Mouse (Mus musculus) forebrain, embryonic 15.5 days (tissue): ENCODE measurements around the gene Upk1b. TPM values are rescaled to one million over a fixed set of nuclear protein-coding genes. Genes with fewer than 3 reads are reported as not detected.
A peak's percentile ranks its signal among the peaks of the same experiment; 100 is the strongest.

Source experiments
- ATAC-seq: fragments of 200-750 bp; cut with Nextera tagmentation; replicated peaks from 2 replicates; pipeline ENCODE4 v1.8.0; 2017; ENCODE audit warnings: mild to moderate bottlenecking, moderate TSS enrichment, moderate library complexity
- H3K27ac ChIP-seq: fragments of 300-500 bp; sonication (generic); replicated peaks from 2 replicates; pipeline ENCODE4 v1.5.1; 2015; ENCODE audit warnings: mild to moderate bottlenecking, inconsistent platforms
- H3K27me3 ChIP-seq: fragments of 300-500 bp; sonication (generic); 2 replicates; pipeline ENCODE4 v1.6.1; 2015; ENCODE audit warnings: inconsistent platforms
- H3K36me3 ChIP-seq: fragments of 300-500 bp; sonication (generic); 2 replicates; pipeline ENCODE4 v1.6.1; 2015; ENCODE audit warnings: mild to moderate bottlenecking, inconsistent platforms
- H3K4me1 ChIP-seq: fragments of 300-500 bp; sonication (generic); 2 replicates; pipeline ENCODE4 v1.6.1; 2015; ENCODE audit warnings: inconsistent platforms
- H3K4me2 ChIP-seq: fragments of 300-500 bp; sonication (generic); replicated peaks from 2 replicates; pipeline ENCODE4 v1.6.1; 2015; ENCODE audit warnings: mild to moderate bottlenecking, inconsistent platforms
- H3K4me3 ChIP-seq: fragments of 300-500 bp; sonication (generic); 2 replicates; pipeline ENCODE4 v1.5.1; 2015; ENCODE audit warnings: mild to moderate bottlenecking, inconsistent platforms
- H3K9ac ChIP-seq: fragments of 300-500 bp; sonication (generic); replicated peaks from 2 replicates; pipeline ENCODE4 v1.6.1; 2015; ENCODE audit warnings: mild to moderate bottlenecking, inconsistent platforms
- H3K9me3 ChIP-seq: fragments of 300-500 bp; sonication (generic); 2 replicates; pipeline ENCODE4 v1.6.1; 2016; ENCODE audit warnings: inconsistent platforms
- WGBS: fragments of 180-500 bp; shearing (Covaris S2); methylation state at CpG from one replicate; pipeline ENCODE4 v1.1.7; 2015; ENCODE audit warnings: mixed read lengths; 5-methylcytosine and 5-hydroxymethylcytosine counted together
- polyA plus RNA-seq: library from polyadenylated mRNA; unstranded; fragments of >200 nt; fragmentation: Nextera tagmentation; extraction: Ambion mirVana; gene quantifications from 2 replicates; pipeline ENCODE4 v1.2.1, GENCODE M21; 2015

Gene Upk1b
- polyA plus RNA-seq, 1 experiment from 2014 or later: not detected

DNA sequence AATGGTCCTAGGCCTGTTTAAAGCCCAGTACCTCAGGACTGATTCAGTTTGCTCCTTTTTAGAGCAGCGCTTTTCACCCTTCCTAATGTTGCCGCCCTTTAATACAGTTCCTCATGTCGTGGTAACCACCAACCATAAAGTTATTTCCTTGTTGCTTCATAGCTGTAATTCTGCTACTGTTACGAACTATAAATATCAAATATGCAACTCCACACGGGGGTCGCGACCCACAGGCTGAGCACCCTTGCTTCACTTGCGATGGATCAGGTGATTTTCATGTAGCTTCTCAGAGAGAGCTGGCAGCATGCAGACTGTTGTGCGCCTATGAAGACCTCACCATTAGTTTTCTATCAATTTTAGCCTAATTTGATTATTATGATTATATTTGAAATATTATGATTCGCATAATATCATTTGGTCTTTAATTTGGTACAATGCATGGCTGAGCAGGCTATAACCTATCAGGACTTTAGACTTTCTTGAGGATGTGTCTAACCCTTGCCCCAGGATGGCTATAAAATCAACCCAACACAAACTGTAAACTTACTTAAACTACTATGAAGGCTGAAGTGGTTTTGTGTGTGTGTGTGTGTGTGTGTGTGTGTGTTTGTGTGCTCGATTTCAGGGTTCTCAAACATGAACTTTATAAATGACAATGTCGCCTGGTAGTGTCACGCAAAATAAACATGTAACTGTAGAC, 58.8 kb downstream of the Upk1b start:
- 86% methylated on average over 13 of the region's 13 CpGs for WGBS
- H3K4me2 ChIP-seq: peak overlapping the region; percentile 80
- H3K9me3 ChIP-seq: no peaks in the 10 kb centered on the region
- no peak for ATAC-seq
- H3K4me1 ChIP-seq: peaks cover 12% of the 10 kb centered on the region
- H3K27me3 ChIP-seq: no peaks in the 10 kb centered on the region
- no peak overlapping the region for H3K27ac ChIP-seq
- H3K4me3 ChIP-seq: peak overlapping the region; percentile 72
- H3K36me3 ChIP-seq: no peaks in the 10 kb centered on the region
- H3K9ac ChIP-seq: peak overlapping the region; percentile 88

DNA sequence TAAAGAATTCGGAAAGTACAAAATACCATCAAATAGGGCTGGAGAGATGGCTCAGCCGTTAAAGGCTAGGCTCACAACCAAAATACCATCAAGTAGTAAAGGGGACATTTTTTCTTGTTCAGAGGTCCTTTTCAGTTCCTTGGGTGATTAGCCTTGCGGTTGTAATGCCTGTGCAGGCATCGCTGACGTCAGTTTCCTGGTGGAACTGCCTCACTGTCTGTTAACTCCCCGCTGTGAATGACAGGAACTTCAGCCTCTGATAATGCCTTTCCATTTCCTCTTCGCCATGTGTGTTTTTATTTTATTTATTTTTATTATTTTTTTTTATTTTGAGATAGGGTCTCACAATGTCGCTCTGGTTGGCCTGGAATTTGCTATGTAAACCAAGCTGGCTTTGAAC, 69.2 kb downstream of the Upk1b start:
- Histone ChIP-seq H3K36me3 (no peaks in the 10 kb centered on the region), H3K9me3 (no peaks in the 10 kb centered on the region), H3K27ac (no peak overlapping the region), H3K4me1 (no peaks in the 10 kb centered on the region), H3K27me3 (no peaks in the 10 kb centered on the region), H3K4me3 (no peak overlapping the region), H3K9ac (no peak overlapping the region), H3K4me2 (no peak overlapping the region)
- WGBS: 65% methylated on average over 8 of the region's 8 CpGs
- ATAC-seq: no peak

DNA sequence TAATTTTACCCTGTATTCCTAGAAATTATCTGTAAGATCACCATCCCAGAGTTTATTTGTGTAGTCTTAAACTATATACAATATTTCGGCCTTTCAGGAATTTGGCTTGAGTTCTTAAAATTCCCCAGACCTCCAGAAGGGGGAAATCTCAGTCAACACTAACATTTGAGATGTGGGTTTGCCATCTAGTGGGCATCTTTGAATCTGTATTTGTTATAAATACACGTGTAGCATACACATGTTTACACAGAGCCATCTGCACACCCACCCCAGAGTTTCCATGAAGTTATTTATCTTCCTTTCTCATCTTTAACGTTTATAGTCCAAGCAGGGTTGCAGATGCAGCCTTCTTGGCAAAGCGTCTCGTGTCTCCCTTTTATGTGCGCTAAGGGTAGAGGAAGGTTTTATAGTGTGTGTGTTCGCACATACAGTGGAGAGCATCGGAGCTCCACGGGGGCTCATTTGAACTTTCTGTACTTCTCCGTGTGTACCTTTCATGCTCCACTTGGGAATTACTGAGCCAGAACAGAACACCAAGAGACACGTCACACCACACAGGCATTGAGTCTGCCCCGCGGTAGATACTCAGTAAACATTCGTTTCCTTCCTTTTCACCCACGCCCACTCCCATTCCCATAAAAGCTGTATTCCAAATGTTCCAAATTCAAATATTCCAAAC, 70.4 kb downstream of the Upk1b start:
- Histone ChIP-seq H3K9me3 (no peaks in the 10 kb centered on the region), H3K9ac (no peak overlapping the region), H3K4me3 (no peak overlapping the region), H3K4me1 (no peaks in the 10 kb centered on the region), H3K36me3 (no peaks in the 10 kb centered on the region), H3K27ac (no peak overlapping the region), H3K4me2 (no peak overlapping the region), H3K27me3 (no peaks in the 10 kb centered on the region)
- WGBS: 64% methylated on average over 15 of the region's 15 CpGs
- peak; percentile 81 for ATAC-seq

DNA sequence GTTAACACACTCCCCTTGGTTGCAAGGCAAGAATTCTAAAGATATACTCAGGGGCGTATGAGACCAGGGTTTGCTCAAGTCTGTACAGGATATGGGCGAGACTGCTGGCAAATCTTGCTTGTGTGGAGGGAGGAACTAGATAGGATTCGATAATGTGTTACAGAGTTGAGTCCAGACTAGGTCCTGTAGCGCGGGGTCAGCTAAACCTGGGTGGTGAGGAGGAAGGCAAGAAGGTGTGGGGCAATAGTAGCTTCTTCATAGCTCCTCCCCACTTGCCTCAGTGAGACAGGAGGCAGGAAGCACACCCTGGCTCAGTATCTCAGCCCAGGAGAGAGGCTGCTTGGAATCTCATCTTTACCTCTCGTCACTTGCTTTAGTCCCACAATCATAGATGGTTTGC, 71.0 kb downstream of the Upk1b start:
- no peak overlapping the region for H3K9ac ChIP-seq
- no peaks in the 10 kb centered on the region for H3K9me3 ChIP-seq
- H3K36me3 ChIP-seq: no peaks in the 10 kb centered on the region
- H3K4me3 ChIP-seq: no peak overlapping the region
- H3K4me2 ChIP-seq: no peak overlapping the region
- H3K27me3 ChIP-seq: no peaks in the 10 kb centered on the region
- 88% methylated on average over 6 of the region's 6 CpGs for WGBS
- no peaks in the 10 kb centered on the region for H3K4me1 ChIP-seq
- ATAC-seq: peak; percentile 35; the same call in 1 of the 2 replicates
- H3K27ac ChIP-seq: no peak overlapping the region

DNA sequence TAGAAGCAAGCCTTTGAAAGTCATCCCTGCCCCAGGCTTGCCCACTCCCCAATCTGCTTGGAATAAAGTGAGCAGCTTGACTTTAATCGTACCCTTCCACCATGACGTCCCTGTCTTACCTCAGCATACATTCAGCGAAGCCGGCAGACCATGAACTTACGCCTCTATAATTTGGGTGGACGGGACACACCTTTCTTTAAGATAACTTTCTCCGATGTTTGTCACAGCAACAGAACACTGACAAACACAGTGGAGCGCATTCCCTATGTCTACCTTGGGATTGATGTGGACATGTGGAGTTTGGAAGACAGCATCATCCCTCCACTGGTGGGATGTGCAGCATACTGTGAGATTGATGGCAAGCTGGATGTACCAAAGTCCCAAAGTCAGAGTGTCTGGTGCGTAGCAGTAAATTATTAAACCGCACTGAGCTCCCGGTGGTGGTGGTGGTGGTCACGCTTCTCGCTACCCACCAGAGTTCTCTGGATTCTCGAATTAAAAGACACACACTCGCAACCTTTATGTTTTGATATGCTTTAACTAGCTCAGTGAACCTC, 71.5 kb downstream of the Upk1b start:
- no peaks in the 10 kb centered on the region for H3K36me3 ChIP-seq
- ATAC-seq: no peak
- H3K9ac ChIP-seq: no peak overlapping the region
- no peaks in the 10 kb centered on the region for H3K9me3 ChIP-seq
- no peak overlapping the region for H3K4me2 ChIP-seq
- no peak overlapping the region for H3K27ac ChIP-seq
- H3K4me1 ChIP-seq: no peaks in the 10 kb centered on the region
- H3K4me3 ChIP-seq: no peak overlapping the region
- no peaks in the 10 kb centered on the region for H3K27me3 ChIP-seq
- 94% methylated on average over 15 of the region's 15 CpGs for WGBS

DNA sequence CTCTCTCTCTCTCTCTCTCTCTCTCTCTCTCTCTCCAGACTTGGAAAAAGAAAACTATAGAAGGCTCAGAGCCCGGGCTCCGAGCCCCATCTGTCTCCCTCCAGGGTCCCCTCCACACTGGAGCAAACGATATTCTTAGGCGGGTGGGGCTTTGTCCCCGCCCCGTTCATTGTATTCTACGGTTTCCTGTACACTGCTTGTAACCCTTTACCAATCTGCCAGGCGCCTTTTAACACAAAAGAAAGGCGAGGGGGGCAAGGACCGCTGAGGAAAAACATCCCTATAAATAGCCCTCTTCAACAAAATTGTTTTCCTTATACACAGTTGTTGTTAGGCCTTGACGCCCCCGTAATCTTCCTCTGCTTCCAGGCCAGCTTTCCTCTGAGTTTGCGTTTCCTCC, 75.2 kb downstream of the Upk1b start:
- no peak overlapping the region for H3K4me3 ChIP-seq
- 48% methylated on average over 13 of the region's 13 CpGs for WGBS
- ATAC-seq: no peak
- H3K9ac ChIP-seq: no peak overlapping the region
- H3K4me1 ChIP-seq: no peaks in the 10 kb centered on the region
- H3K36me3 ChIP-seq: no peaks in the 10 kb centered on the region
- no peaks in the 10 kb centered on the region for H3K9me3 ChIP-seq
- H3K27me3 ChIP-seq: no peaks in the 10 kb centered on the region
- no peak overlapping the region for H3K27ac ChIP-seq
- no peak overlapping the region for H3K4me2 ChIP-seq

DNA sequence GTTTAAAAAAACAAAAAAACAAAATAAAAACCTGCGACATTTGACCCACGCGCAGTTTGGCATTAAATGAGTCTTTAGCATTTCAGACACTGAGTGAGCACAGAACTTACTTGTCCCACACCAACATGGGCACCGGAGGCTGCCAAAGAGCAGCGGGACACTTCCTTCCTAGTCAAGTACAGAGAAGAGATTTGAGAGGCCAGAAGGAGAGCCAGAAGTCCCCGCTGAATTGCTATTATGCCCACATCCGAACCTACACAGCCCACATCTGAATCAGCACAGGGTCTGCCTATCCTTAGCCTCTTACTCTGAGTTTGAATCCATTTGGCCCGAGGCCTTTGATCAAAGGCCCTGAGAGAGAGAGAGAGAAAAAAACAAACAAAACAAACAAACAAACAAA, 75.9 kb downstream of the Upk1b start:
- Histone ChIP-seq H3K36me3 (no peaks in the 10 kb centered on the region), H3K4me2 (no peak overlapping the region), H3K27ac (no peak overlapping the region), H3K27me3 (no peaks in the 10 kb centered on the region), H3K4me1 (no peaks in the 10 kb centered on the region), H3K9me3 (no peaks in the 10 kb centered on the region), H3K4me3 (no peak overlapping the region), H3K9ac (no peak overlapping the region)
- 77% methylated on average over 8 of the region's 8 CpGs for WGBS
- ATAC-seq: no peak

Other genes with a start within 250 kb of the Upk1b start
- gene Tmem39a, start 241.6 kb downstream of the Upk1b start, polyA plus RNA-seq: 38.4 and 41.5 TPM in 2 replicates
- 3.4 and 3.6 TPM in 2 replicates for gene Arhgap31, start 87.1 kb downstream of the Upk1b start, polyA plus RNA-seq
- gene B4galt4, start 58.1 kb downstream of the Upk1b start, polyA plus RNA-seq: 24.5 and 27.4 TPM in 2 replicates
- gene 4930435E12Rik, start 28.4 kb upstream of the Upk1b start, polyA plus RNA-seq: not detected in 2 replicates
- 3.5 and 4.1 TPM in 2 replicates for gene Igsf11, start 92.3 kb upstream of the Upk1b start, polyA plus RNA-seq